Mouse (Mus musculus) Muller cell, postnatal 12 days (primary cell): ENCODE results near the gene Esr1.
A peak's percentile ranks its signal among the peaks of the same experiment; 100 is the strongest.
"Not testable (repeated sequence)": the region's sequence is repeated elsewhere in the genome, so short reads cannot be mapped to it uniquely, and the experiment has no call there.

Experiments used
- DNase-seq: peaks from one replicate; pipeline ENCODE4 v3.0.0-alpha.2; 2015; ENCODE audit errors: inconsistent ontology term

Esr1 gene

DNA sequence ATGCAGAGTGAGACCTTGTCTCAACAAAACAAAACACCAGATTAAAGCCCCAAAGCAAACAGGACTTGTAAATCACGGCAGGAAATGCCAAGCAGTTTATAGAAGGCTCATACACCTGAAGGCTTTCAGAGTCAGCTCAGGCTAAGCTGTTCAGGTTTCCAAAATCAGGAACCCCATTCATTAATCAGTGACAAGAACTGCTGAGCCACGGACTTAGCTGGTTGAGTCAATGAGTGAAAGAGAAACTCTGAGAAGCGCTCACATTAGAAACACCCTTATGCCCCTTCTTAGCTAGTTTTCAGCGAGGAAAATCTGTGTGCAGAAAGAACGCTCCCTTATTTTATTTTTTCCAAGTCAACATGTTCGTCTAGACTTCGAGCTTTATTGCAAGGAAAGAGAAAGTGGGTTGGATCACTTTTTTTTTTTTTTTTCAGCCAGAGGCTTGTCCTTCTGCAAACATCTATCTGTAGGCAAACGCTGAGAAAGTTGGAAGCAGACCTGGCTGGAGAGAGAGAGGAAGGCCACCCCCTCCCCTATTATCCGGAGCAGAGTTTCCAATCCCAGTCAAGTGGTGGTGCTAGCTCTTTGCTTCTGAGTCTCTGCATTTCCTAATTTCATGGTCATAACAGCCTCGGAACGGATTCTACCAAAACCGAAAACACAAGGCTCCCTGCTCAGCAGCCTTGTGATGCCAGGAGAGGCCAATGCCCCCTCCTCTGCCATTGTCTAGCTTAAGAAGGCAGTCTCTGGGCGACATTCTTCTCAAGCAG lies at the start of gene Esr1:
TSS of gene Esr1 (plus strand) at position 208 of the 770 bp plus-strand sequence.
- DNase-seq = no peak

DNA sequence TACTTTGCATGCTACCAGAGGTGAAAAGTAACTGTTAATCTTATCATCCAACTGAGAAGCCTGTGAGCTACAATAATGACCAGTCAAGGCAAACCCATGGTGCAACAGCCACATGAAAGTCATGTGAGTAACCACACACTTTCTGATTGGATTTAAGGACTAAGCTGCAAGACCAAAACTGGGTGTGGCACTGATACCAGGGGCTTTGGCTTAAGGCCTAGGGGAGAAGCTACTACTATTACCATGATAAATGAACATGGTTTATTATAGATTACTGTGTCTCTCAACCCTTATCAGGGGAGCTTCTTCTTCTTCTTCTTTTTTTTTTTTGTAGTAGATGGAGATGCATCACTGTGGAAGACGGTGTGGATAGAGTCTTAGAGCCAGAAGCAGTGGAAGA lies 46.2 kb upstream of the Esr1 start:
- no peak for DNase-seq

DNA sequence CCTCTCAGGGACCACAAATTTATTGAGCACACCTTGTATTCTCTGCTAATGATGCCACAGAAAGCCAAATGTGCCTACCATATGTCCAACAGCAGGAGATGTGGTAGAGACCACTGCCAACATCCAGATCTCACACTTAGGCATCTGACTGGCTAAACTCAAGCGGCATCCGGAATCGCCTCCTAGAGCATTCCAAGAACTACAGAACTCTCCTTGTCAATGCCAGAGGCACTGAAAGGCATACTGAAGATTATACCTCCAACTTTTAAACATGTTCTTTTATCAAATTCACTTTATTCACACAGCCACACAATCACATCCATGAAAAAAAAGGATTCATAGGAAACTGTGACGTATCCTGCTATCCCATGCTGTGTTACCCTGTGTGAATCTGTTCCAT lies 40.6 kb upstream of the Esr1 start:
- DNase-seq = no peak

DNA sequence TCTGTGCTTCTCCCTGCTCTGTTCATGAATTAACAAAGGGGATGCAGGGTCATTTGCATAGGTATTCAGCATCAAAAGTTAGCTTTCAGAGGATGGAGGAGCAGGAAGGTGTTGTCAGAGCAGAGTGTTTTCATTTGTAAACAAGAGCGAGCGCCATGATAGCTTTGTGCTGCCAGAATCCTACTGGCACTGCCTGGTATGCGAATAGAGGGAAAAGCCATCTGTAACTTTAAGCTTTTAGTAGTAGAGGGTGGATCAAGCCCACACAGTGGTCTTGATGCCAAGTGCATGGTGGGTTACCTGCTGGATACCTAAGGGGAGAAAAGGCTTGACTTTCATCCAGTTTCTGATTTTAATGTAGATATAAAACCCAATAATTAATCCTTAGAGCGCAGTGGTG lies 40.1 kb upstream of the Esr1 start:
- no peak for DNase-seq

DNA sequence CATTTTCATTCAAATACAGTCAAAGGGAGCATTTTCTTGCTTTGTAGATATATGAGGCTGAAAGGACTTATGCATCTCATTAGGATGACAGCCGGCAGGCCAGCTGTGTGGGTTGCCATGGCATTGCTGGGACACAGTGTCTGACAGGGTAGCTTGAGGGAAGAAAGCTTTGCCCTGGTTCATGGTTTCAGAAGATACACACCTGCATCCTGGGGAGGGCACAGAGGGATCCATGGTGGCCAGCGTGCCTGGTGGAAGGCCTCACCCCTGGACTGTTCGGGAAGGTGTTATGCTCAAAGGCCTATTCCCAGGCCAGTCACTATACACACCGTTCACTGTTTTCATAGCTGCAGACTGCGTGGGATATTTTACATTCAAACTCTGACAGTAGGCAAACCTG lies 29.5 kb upstream of the Esr1 start:
- DNase-seq = no peak

DNA sequence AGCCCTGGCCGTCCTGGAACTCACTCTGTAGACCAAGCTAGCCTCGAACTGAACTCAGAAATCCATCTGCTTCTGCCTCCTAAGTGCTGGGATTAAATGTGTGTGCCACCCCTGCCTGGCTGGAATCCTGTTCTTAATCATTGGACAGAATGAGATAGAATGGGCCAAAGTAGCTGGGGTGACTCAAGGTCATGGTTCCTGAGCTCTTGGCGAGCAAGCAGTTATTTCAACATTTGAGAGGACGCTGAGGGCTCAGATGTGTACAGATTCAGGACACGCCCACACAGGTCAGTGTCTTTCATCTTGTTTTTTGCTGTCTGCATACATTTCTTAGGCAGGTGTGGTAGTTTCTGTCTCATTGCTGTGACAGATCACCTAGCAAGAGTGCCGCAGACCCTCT lies 24.7 kb upstream of the Esr1 start:
- DNase-seq = no peak

DNA sequence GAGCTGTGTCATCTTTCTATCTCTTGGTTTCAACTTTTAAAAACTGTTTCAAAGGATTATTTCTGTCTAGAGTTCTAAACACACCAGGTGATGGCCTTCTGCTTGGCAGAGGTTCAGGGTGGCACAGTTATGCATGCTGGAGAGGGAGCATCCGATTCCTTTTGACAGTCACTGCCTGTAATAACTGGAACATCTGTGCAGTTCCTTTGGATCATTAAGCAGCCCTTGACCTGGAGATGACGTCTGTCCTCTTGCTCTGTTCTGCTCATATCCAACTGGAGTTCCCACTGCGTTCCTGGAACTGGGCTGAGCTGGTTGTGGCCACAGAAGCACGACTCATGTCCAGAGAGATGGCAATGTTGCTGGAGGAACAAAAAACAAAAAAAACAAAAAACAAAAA lies 21.8 kb upstream of the Esr1 start:
- DNase-seq = peak; percentile 13

DNA sequence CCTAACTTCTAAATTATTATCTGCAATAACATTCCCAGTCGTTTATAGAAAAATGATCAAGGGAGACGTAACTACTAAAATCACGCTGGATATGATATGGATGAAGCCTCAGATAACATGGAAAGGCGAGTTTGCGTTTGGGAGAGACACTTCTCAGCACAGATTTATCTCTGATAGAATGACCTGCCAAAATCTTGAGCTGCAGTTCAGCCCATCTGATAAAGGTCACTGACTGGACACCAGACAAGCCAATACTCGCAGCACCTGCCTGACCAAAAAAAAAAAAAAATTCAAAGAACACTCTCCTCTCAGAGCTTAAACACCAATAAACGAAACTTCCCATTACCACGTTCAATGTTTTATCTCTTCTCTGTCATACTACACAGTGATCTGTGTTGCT lies 20.4 kb upstream of the Esr1 start:
- DNase-seq = no peak

DNA sequence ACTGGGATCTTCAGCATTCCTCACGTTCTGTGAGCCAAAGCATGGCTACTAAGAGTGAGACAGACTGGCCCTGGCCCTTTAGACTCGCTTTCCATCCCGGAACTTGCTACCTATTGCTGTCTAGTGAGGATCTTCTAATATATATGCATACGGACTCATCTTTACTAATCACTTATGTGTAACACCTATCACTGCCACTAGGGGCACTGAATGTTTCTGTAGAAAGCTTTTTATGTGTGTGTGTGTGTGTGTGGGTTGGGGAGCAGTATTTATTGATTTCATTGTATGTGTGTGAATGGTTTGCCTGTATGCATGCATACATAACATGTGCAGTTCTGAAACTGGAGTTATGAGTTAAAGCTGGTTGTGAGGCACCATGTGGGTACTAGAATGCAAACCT lies 17.6 kb upstream of the Esr1 start:
- DNase-seq = no peak

DNA sequence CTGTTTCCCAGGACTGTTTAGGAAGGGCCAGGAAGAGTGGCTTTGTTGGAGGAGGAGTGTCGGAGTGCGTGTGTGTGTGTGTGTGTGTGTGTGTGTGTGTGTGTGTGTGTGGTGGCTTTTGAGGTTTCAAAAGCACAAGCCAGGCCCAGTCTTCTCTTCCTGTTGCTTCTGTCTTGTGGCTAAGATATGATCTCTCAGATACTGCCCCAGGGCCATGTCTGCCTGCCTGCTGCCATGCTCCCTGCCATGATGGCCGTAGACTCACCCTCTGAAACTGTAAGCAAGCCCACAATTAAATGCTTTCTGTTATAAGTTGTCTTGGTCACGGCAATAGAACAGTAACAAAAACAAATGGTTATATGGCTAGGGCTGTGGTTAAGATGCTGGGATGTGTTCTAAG lies 14.2 kb upstream of the Esr1 start:
- DNase-seq = no peak

DNA sequence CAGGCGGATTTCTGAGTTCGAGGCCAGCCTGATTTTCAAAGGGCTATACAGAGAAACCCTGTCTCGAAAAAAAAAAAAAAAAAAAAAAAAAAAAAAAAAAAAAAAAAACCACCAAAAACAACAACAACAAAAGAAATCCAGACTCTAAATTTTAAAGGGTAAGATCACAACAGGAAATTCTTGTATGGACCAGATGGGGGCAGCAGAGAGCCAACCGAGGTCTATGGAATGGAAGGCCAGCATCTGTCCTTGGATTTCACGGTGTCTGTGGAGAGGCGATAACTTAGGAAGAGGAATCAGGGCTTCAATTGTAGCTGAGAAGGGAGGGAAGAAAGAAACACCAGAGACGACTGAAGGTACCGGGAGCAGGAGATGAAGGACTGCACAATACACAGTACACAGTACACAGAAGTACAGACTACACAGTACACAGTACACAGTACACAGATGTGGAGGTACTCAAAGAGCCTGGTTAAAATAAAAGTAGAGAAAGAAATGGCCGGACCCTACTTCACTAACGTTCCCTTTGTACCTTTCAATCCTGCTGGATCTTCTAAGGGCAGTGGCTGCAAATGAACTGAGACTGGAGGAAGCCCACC lies 13.1 kb upstream of the Esr1 start:
- peak; percentile 23 for DNase-seq

DNA sequence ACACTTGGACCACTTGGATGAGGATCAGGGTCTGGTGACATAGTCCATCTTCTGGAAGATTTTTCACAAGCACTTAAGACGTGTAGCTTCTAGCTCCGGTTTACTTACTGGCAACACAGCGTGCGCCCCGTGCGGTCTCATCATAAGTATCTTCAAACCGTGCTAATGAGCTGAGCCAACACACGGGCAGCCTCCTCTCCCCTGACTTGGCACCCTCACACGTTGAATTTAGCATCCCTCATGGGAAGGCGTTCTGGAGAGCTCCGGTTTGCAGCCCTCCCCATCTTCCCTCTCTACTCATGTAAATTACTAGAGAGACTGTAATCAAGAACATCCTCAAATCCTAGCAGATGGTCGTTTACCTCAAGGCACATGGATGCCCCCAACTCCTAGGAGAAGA lies 12.5 kb upstream of the Esr1 start:
- no peak for DNase-seq

DNA sequence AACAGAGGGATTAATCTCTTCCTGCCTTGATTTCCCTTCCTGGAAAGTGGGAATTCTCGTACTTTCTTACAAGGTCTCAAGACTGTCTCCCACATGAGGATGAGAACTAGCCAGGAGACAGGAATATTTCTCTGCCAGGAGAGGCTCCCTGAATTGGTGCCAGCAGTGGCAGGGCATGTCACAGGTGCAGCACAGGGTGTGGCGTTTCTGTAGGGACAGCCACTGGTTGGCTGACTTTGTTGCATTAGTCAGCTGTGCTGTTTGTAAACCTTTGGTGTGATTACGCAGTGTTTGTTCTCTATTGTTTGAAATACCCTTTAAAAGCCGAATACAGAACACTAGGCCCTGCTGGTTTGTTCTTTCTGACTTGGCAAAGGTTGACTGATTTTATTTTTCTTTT lies 11.8 kb upstream of the Esr1 start:
- DNase-seq = no peak

DNA sequence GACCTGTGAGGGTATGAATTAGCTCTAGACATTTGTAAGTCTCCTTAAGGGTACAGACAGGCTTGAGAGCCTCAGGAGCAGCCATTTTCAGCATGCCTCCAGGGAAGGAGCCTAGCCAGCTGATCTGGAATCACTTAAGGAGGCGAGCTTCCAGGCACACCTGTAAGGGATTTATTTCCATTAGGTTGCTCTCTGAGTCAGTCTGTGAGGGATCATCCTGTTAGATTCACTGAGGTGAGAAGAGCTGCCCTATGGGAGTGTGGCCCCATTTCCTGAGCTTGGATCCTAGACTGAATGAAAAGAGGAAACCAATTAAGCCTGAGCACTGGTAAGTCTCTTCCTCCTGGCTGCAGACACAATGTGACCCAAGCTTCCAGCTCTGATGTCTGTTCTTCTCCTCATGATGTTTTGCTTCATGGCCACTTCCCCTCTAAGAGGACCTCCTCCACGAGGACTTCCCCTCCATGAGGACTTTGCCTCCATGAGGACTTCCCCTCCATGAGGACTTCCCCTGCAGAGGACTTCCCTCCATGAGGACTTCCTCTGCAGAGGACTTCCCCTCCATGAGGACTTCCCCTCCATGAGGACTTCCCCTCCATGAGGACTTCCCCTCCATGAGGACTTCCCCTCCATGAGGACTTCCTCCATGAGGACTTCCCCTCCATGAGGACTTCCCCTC lies 10.5 kb upstream of the Esr1 start:
- DNase-seq = no peak

DNA sequence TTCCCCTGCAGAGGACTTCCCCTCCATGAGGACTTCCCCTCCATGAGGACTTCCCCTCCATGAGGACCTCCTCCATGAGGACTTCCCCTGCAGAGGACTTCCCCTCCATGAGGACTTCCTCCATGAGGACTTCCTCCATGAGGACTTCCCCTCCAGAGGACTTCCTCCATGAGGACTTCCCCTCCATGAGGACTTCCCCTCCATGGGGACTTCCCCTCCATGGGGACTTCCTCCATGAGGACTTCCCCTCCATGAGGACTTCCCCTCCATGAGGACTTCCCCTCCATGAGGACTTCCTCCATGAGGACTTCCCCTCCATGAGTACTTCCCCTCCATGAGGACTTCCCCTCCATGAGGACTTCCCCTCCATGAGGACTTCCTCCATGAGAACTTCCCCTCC lies 9.8 kb upstream of the Esr1 start:
- DNase-seq = not testable (repeated sequence)

DNA sequence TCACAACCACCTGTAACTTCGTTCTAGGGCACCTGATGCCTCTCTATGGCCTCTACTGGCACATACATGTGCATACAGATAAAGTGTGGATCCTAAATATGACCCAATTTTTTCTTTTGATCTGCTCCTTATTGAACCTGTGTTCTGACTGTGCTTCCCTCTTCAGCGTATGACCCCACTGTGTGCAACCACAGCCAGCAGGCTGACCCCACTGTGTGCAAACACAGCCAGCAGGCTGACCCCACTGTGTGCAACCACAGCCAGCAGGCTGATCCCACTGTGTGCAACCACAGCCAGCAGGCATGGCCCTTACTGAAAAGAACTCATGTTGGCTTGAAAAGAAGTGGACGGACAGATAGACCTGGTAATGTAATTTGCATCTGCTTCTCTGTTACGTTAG lies 8.9 kb upstream of the Esr1 start:
- DNase-seq = no peak

DNA sequence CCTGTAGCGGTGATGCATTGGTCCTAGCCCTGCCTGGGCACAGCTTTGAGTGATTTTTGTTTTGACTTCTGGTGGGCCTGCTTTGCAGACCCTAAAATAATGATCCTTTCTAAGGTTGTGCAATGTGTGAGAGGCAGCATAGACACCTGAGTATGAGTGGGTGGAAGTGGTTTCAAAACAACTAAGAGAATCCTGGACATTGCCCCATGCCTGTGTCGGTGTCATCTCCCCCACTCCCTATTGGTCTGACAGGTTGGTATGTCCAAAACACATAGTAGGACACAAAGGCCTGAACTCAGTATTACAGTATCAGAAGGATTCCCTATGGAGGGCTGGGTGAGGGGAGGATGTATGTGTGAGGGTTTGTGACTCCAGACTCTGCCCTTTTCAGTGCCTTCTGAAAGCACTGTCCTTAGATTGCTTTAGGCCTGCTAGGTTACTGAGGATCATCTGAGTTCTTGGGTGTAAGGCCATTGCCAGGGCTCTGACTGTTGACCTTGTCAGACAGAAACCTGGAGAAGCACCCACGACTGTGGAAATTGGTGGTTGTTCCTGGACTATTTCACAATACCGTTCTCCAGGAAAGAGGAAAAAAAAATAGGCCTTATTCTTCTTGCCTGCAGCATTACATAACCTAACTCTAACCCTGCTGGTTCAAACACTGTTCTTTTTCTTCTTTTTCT lies 6.7 kb upstream of the Esr1 start:
- no peak for DNase-seq

DNA sequence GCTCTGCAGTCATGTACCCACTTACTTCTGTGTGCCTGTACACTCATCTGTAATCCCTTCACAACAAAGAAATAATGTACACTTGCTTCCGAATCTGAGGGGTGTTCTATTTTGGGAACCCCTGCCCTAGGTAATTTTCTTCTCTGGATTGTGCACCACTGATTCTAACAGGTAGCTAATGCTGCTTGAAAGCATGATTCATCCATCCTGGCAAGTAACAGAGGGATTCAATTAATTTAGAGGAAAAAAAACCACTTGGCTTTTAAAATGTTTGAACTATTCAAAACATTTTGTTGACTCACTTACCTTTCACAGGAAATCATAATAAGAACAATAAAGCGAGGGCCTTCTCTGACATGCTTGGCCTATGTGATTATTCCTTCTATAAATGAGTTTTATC lies 1.2 kb upstream of the Esr1 start:
- peak; percentile 40 for DNase-seq

DNA sequence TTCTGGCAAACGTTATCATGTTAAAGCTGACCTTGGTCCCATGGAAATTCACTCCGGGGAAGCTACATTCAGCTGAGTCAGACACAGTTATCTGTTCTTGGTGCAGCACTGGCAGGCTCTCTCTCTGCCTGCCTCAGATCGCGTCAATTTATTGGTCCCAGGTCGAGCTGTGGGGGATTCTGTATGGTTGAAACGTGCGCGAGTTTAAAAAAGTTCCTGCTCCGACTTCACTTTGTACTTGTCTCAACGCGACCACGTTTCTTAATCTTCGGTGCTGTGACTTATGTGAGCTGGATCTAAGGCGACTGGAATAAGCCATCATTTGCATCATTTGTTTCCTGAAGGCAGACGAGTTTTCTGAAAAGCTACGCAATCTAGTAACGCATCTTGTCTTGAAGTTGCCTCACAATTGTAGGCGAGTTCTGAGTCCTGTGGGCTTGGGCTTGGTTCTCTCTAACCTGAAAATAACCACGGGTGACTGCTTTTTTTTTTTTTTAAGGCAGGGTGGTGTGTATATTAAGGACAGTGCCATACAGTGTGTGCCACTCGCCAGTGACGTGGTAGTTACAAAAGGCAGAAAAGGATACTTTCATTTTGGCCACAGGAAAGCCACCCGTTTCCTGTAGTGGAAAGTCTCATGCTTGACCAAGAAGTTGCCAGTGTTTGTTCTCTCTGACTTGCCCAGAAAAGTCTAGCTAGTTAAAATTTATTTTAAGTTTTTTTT lies 1.1 kb downstream of the Esr1 start:
- no peak for DNase-seq

DNA sequence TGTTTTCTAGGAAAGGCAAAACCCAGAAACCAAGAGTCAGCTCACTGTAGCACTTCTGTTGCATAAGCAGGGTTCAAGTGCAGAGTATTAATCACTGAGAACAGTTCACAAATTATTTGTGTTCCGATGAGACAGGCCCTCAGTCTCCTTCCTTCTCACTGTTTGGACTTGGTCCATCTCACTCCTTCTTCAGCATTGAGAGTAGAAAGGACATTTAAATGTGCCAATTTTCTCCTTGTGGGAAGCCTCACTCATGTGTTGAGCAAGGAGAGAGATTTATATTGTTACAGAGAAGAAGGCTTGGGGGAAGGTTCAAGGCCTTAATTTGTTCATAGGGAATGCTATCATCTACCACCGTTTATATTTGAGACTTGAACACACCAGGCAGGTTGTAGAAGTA lies 6.6 kb downstream of the Esr1 start:
- no peak for DNase-seq

DNA sequence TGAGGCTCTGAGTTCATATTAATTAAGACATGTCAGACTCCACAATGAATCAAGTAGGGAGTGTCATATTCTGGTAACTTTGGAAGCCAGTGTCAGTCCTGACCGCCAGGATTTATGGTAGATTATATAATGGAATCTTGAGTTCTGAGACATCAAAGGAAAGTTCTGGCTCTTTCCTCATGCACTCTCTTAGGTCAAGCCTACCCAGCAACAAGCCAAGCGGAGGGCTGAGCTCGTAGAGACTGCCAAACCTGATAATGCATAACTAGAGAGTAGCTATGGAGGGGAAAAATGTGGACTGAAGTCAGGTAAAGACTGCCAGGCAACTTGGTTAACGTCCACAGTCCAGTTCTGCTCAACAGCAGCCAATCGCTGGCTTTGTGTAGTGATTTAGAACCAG lies 7.3 kb downstream of the Esr1 start:
- DNase-seq = no peak

DNA sequence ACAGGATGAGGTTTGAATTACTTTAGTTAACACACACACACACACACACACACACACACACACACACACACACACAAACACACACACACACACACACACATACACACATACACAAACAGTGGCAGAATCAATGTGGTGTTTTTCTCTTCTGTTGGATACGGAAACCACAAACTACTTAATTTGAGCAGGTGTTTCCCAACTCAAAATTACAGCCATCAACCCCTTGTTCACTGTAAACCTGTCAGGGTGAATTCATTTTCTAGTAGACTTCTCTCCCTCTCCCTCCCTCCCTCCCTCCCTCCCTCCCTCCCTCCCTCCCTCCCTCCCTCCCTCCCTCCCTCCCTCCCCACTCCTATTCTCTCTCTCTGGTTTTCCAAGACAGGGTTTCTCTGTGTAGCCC lies 8.0 kb downstream of the Esr1 start:
- not testable (repeated sequence) for DNase-seq
